Mouse (Mus musculus) liver, embryonic 13.5 days (tissue): ENCODE data around the gene AY358078. TPM values are rescaled to one million over a fixed set of nuclear protein-coding genes. Genes with fewer than 3 reads are reported as not detected.
"Not testable (repeated sequence)": the region's sequence is repeated elsewhere in the genome, so short reads cannot be mapped to it uniquely, and the experiment has no call there.

Source experiments
- ATAC-seq: fragments of 200-750 bp; cut with Nextera tagmentation; 2 replicates; pipeline ENCODE4 v1.8.0; 2017; ENCODE audit warnings: low read depth, mild to moderate bottlenecking, moderate number of reproducible peaks, moderate library complexity
- DNase-seq: peaks from one replicate; pipeline ENCODE4 v3.0.0; 2022
- H3K27ac ChIP-seq: fragments of 300-500 bp; sonication (generic); 2 replicates; pipeline ENCODE4 v1.5.1; 2015; ENCODE audit warnings: moderate library complexity, mild to moderate bottlenecking, inconsistent platforms
- H3K27me3 ChIP-seq: fragments of 300-500 bp; sonication (generic); 2 replicates; pipeline ENCODE4 v1.6.1; 2015; ENCODE audit warnings: mild to moderate bottlenecking, inconsistent platforms
- H3K36me3 ChIP-seq: fragments of 300-500 bp; sonication (generic); 2 replicates; pipeline ENCODE4 v1.6.1; 2015; ENCODE audit warnings: mild to moderate bottlenecking, inconsistent platforms
- H3K4me1 ChIP-seq: fragments of 300-500 bp; sonication (generic); replicated peaks from 2 replicates; pipeline ENCODE4 v1.6.1; 2015; ENCODE audit warnings: inconsistent platforms
- H3K4me2 ChIP-seq: fragments of 300-500 bp; sonication (generic); 2 replicates; pipeline ENCODE4 v1.6.1; 2015; ENCODE audit warnings: inconsistent platforms, mild to moderate bottlenecking, moderate library complexity
- H3K4me3 ChIP-seq: fragments of 300-500 bp; sonication (generic); replicated peaks from 2 replicates; pipeline ENCODE4 v1.5.1; 2015; ENCODE audit warnings: mild to moderate bottlenecking, inconsistent platforms
- H3K9ac ChIP-seq: fragments of 300-500 bp; sonication (generic); 2 replicates; pipeline ENCODE4 v1.6.1; 2015; ENCODE audit warnings: mild to moderate bottlenecking, inconsistent platforms
- H3K9me3 ChIP-seq: fragments of 300-500 bp; sonication (generic); replicated peaks from 2 replicates; pipeline ENCODE4 v1.6.1; 2016; ENCODE audit warnings: inconsistent platforms
- WGBS: fragments of 180-500 bp; shearing (Covaris S2); methylation state at CpG from one replicate; pipeline ENCODE4 v1.1.7; 2015; ENCODE audit not compliant: insufficient replicate concordance; 5-methylcytosine and 5-hydroxymethylcytosine counted together
- polyA plus RNA-seq: library from polyadenylated mRNA; unstranded; fragments of >200 nt; fragmentation: Nextera tagmentation; extraction: Ambion mirVana; gene quantifications from 2 replicates; pipeline ENCODE4 v1.2.1, GENCODE M21; 2015

AY358078 gene
- polyA plus RNA-seq = not detected in 2 replicates

- Histone ChIP-seq H3K27ac (no peak within 1 kb of the TSS), H3K27me3 (no peaks in the 10 kb centered on the region), H3K9ac (no peak within 1 kb of the TSS), H3K4me3 (no peak within 1 kb of the TSS), H3K4me1 (no peaks in the 10 kb centered on the region), H3K36me3 (no peaks in the 10 kb centered on the region), H3K9me3 (no peaks in the 10 kb centered on the region), H3K4me2 (no peak within 1 kb of the TSS)
- ATAC-seq (no peak), DNase-seq (no peak)
- WGBS = 63% methylated on average over 2 of the region's 2 CpGs
These were observed at the start of gene AY358078 for GRCm38 (mm10) chr14:51799746-51800145. AY358078 (plus strand) TSS chr14:51800046.

- Histone ChIP-seq H3K27me3 (no peaks in the 10 kb centered on the region), H3K4me3 (no peak overlapping the region), H3K27ac (no peak overlapping the region), H3K9me3 (no peaks in the 10 kb centered on the region), H3K36me3 (no peaks in the 10 kb centered on the region), H3K4me1 (no peaks in the 10 kb centered on the region), H3K9ac (no peak overlapping the region), H3K4me2 (no peak overlapping the region)
- DNase-seq (no peak), ATAC-seq (no peak)
- 54% methylated on average over 2 of the region's 2 CpGs for WGBS
These were observed 43.9 kb upstream of the AY358078 start for GRCm38 (mm10) chr14:51755944-51756343.

DNA sequence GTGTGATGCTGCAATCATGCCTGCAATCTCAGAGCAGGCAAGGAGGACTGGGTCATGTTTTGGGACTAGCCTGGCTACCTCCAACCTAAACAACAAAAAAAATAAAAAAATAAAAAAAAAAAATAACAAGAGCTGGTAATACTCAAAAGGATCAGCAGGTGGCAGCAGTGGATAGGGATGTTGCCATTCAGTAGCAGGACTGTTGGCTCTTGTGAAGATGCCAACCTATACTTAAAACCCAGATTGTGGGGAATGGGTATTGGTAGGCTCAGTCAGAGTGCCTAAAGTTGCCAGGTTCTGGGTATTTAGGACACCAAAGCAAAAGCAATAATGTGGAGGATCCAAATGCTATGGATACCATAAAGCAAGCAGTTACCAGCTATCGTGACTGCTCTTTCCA lies 28.5 kb upstream of the AY358078 start:
- not testable (repeated sequence) for H3K27me3 ChIP-seq, DNase-seq, H3K4me3 ChIP-seq, H3K4me2 ChIP-seq, H3K9me3 ChIP-seq, H3K36me3 ChIP-seq, H3K9ac ChIP-seq, H3K27ac ChIP-seq, H3K4me1 ChIP-seq, ATAC-seq
- WGBS = 71% methylated on average over 1 of the region's 1 CpGs

GRCm38 (mm10) chr14:51773490-51773889 lies 26.4 kb upstream of the AY358078 start, which contains the start of gene Ang4:
Ang4 (minus strand) TSS chr14:51773590.
- no peak within 1 kb of the TSS for H3K27ac ChIP-seq
- H3K4me2 ChIP-seq = no peak within 1 kb of the TSS
- DNase-seq (no peak), ATAC-seq (no peak)
- no peaks in the 10 kb centered on the region for H3K9me3 ChIP-seq
- no peak within 1 kb of the TSS for H3K9ac ChIP-seq
- H3K36me3 ChIP-seq = no peaks in the 10 kb centered on the region
- H3K4me3 ChIP-seq = no peak within 1 kb of the TSS
- H3K27me3 ChIP-seq = no peaks in the 10 kb centered on the region
- WGBS = 63% methylated on average over 5 of the region's 5 CpGs
- no peaks in the 10 kb centered on the region for H3K4me1 ChIP-seq

GRCm38 (mm10) chr14:51777791-51778190 lies 22.1 kb upstream of the AY358078 start:
- Histone ChIP-seq H3K27me3 (no peaks in the 10 kb centered on the region), H3K27ac (no peak overlapping the region), H3K9ac (no peak overlapping the region), H3K4me1 (no peaks in the 10 kb centered on the region), H3K4me3 (no peak overlapping the region), H3K4me2 (no peak overlapping the region), H3K36me3 (no peaks in the 10 kb centered on the region), H3K9me3 (no peaks in the 10 kb centered on the region)
- WGBS = 73% methylated on average over 1 of the region's 1 CpGs
- no peak for ATAC-seq
- DNase-seq = no peak

GRCm38 (mm10) chr14:51778865-51779481 lies 20.9 kb upstream of the AY358078 start:
- WGBS = 60% methylated on average over 4 of the region's 4 CpGs
- DNase-seq (no peak), ATAC-seq (no peak)
- H3K27ac ChIP-seq = no peak overlapping the region
- no peaks in the 10 kb centered on the region for H3K27me3 ChIP-seq
- H3K4me1 ChIP-seq = no peaks in the 10 kb centered on the region
- no peaks in the 10 kb centered on the region for H3K9me3 ChIP-seq
- H3K36me3 ChIP-seq = no peaks in the 10 kb centered on the region
- H3K9ac ChIP-seq = no peak overlapping the region
- H3K4me2 ChIP-seq = no peak overlapping the region
- no peak overlapping the region for H3K4me3 ChIP-seq

GRCm38 (mm10) chr14:51786335-51786734 lies 13.5 kb upstream of the AY358078 start:
- 54% methylated on average over 4 of the region's 4 CpGs for WGBS
- no peak overlapping the region for H3K27ac ChIP-seq
- no peaks in the 10 kb centered on the region for H3K4me1 ChIP-seq
- no peaks in the 10 kb centered on the region for H3K27me3 ChIP-seq
- ATAC-seq (no peak), DNase-seq (no peak)
- H3K4me3 ChIP-seq = no peak overlapping the region
- H3K4me2 ChIP-seq = no peak overlapping the region
- H3K9me3 ChIP-seq = no peaks in the 10 kb centered on the region
- H3K9ac ChIP-seq = no peak overlapping the region
- H3K36me3 ChIP-seq = no peaks in the 10 kb centered on the region

GRCm38 (mm10) chr14:51787061-51787460 lies 12.8 kb upstream of the AY358078 start:
- Histone ChIP-seq H3K36me3 (no peaks in the 10 kb centered on the region), H3K27me3 (no peaks in the 10 kb centered on the region), H3K4me2 (no peak overlapping the region), H3K9me3 (no peaks in the 10 kb centered on the region), H3K4me3 (no peak overlapping the region), H3K27ac (no peak overlapping the region), H3K9ac (no peak overlapping the region), H3K4me1 (no peaks in the 10 kb centered on the region)
- ATAC-seq (no peak), DNase-seq (no peak)
- 75% methylated on average over 5 of the region's 5 CpGs for WGBS

- no peaks in the 10 kb centered on the region for H3K4me1 ChIP-seq
- H3K27ac ChIP-seq = no peak overlapping the region
- no peak for DNase-seq
- H3K27me3 ChIP-seq = no peaks in the 10 kb centered on the region
- H3K36me3 ChIP-seq = no peaks in the 10 kb centered on the region
- no peak overlapping the region for H3K4me3 ChIP-seq
- no peak overlapping the region for H3K9ac ChIP-seq
- H3K9me3 ChIP-seq = no peaks in the 10 kb centered on the region
- WGBS = 59% methylated on average over 2 of the region's 2 CpGs
- no peak for ATAC-seq
- no peak overlapping the region for H3K4me2 ChIP-seq
These were observed 10.7 kb upstream of the AY358078 start for GRCm38 (mm10) chr14:51789196-51789595.

GRCm38 (mm10) chr14:51794106-51794505 lies 5.7 kb upstream of the AY358078 start:
- H3K9me3 ChIP-seq = no peaks in the 10 kb centered on the region
- no peaks in the 10 kb centered on the region for H3K4me1 ChIP-seq
- no peak overlapping the region for H3K9ac ChIP-seq
- no peak overlapping the region for H3K4me2 ChIP-seq
- no peak overlapping the region for H3K4me3 ChIP-seq
- ATAC-seq = no peak
- no peaks in the 10 kb centered on the region for H3K36me3 ChIP-seq
- no peak for DNase-seq
- H3K27me3 ChIP-seq = no peaks in the 10 kb centered on the region
- H3K27ac ChIP-seq = no peak overlapping the region
- 37% methylated on average over 2 of the region's 2 CpGs for WGBS

- WGBS = 25% methylated on average over 1 of the region's 1 CpGs
- ATAC-seq = no peak
These were observed 26.8 kb downstream of the AY358078 start for GRCm38 (mm10) chr14:51826625-51827024.

GRCm38 (mm10) chr14:51827842-51828241 lies 28.0 kb downstream of the AY358078 start:
- H3K27ac ChIP-seq, H3K9me3 ChIP-seq, ATAC-seq, H3K27me3 ChIP-seq, H3K4me2 ChIP-seq, H3K4me1 ChIP-seq, H3K9ac ChIP-seq, DNase-seq, H3K36me3 ChIP-seq, H3K4me3 ChIP-seq: not testable (repeated sequence)
- WGBS = 18% methylated on average over 5 of the region's 5 CpGs

More at GRCm38 (mm10) chr14:51826625-51827024, 26.8 kb downstream of the AY358078 start:
- Histone ChIP-seq H3K27ac (no peak overlapping the region), H3K4me3 (no peak overlapping the region), H3K4me1 (no peaks in the 10 kb centered on the region), H3K9ac (no peak overlapping the region), H3K9me3 (no peaks in the 10 kb centered on the region), H3K4me2 (no peak overlapping the region), H3K36me3 (no peaks in the 10 kb centered on the region), H3K27me3 (no peaks in the 10 kb centered on the region)
- no peak for DNase-seq
